Mouse (Mus musculus) hindlimb bud, embryonic 11.5 days (tissue): ENCODE data around the gene Gosr1.
A peak's percentile ranks its signal among the peaks of the same experiment; 100 is the strongest.
"Not testable (repeated sequence)": the region's sequence is repeated elsewhere in the genome, so short reads cannot be mapped to it uniquely, and the experiment has no call there.

Experiments
- DNase-seq: peaks from one replicate; pipeline ENCODE4 v3.0.0-alpha.2; 2012; ENCODE audit warnings: low read depth, low spot score; ENCODE audit errors: extremely low spot score

Gene Gosr1

DNA sequence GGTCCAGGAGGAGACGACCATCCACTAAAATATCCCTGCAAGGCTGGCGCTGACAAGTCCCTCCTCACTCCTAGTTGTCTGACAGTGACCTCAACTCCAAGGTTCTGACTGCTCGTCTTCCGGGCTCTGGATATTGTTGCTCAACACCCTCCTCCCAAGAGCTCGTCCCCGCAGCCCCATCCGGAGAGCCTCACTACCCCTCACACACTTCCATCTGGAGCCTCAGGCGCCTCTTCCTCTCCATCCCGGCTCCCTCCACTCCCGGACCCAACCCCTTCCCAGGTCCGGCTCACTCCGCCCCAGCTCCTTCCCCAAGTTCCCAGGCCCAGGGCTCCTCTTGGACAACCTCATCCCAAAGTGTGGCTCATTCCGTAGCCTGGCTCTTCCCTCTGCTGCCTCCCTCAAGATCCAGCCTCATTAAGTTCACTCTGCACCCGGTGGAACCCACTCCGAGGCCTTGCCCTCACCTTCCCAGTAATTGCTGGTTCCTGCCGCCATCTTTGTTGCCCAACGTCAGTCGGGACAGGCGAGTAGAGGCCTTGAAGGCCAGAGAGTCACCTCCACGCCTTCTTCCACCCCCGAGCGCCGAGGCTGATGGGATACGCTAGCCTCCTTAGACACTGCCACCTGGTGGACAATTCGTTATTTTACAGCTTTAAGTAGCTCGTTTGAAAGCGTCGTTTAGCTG, at the start of gene Gosr1:
Gosr1 (minus strand) TSS at position 527 of the 688 bp plus-strand sequence.
- peak; percentile 99 for DNase-seq

DNA sequence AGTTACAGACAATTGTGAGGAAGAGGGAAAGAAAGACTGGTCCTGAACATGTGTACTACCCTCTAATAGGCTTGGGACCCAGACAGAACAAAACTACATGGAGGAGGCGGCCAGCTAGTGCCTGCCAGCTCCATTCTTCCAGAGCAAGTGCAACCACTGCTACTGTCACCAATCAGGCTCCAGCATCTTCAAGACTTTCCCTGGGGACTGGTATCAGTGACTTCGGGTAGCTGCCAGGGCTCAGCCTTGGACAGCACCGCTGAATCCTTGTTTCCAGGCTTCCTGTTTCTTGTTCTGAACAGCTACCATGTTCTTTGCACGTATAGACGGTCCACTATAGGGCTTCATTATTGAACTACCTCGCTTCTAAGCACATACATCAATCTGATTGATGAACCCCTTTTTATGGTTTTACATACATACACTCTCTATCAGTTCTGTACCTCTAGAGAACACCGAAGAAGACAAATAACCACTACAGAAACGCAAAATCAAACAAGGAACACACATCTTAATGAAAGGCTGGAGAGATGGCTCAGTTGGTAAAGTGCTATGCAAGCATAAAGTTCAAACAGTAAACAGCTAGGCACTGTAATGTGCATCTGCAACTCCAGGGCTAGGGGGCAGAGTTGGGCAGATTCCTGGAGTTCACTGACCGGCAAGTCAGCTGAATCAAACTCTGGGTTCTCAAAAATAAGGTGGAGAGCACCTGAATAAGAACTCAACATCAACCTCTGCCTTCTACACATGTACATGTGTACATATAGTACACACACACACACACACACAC, 47.5 kb upstream of the Gosr1 start:
- DNase-seq: no peak

DNA sequence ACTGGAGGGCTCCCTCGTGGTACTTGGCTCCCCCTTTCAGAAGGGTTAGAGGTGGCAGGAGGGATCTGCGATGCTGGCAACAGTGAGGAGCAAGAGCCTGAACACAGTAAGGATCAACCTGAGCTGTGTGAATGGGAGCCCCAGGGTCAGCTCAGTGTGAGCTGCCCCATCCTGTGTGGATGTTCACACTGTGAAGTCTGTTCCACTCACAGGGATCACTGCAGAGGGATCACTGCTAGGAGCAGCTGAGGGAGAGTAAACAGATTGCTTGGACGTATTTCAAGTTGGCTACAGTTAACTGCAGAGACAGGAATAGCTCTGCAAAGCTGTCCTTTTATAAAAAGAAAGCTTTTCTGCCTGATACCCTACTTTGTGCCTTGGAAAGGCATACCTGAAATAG, 46.1 kb upstream of the Gosr1 start:
- DNase-seq: no peak

DNA sequence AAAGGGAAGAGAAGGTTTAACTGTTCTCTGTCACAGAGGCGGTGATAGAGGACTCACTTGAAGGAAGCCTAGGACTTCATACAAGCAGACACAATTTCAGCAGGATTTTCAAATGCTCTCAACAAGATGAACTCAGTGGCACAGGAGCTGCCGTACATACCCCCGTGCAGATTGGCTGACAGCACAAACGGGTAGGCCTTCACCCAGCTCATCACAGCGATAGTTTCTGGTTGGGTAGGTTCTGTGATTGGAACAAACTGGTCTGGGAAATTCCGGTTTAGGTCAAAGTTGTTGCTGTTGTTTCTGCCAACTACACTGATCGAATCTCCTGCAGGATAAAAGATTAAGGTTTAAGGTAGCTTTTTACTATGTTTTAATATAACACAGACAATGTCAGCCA, 45.2 kb upstream of the Gosr1 start:
- DNase-seq: no peak

DNA sequence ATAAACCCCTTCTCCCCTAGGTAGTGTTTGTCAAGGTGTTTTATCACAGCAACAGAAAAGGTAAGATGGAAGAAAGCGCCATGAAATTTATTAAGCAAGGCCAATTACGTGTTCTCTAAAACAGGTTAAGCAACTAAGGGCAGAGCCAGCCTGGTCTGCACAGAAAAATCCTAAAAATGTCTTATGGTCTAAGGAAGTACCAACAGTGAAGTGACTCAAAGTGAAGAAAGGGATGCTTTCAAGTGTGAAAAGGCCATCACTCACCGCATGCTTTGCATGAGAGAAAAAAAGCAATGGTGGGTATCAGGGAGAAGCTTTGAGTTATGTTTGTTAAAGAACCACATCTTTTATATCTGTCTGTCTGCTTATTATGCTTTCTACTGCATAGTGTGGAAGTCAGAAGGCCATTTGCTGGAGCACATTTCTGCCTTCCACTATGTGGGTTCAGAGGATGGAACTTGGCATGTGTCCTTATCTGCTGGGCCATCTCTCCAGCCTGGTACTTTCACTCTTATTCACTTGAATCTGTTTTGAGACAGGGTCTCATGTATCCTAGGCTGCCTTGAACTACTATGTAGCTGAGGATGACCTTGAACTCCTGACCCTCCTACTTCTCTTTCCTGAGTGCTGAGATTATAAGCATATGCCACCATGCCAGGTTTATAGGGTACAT, 43.8 kb upstream of the Gosr1 start:
- no peak for DNase-seq

DNA sequence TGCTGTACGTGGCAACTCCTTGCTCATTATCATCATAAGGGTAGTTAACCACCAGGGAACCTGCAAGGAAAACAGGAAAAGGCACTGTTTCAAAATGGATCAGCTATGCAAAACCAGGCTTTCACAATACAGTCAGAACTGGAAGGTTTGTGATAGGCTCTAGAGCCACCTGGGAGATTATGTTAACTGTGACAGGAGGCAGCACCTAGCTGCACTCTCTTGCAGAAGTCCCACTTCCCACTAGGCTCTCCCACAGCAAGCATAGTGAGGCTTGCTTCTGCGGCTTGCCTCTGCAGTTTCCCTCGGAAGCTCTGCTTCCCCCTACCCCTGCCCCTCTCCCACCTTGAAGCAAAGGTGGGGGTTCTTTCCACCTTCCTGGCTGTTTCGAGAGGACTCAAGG, 42.6 kb upstream of the Gosr1 start:
- no peak for DNase-seq

DNA sequence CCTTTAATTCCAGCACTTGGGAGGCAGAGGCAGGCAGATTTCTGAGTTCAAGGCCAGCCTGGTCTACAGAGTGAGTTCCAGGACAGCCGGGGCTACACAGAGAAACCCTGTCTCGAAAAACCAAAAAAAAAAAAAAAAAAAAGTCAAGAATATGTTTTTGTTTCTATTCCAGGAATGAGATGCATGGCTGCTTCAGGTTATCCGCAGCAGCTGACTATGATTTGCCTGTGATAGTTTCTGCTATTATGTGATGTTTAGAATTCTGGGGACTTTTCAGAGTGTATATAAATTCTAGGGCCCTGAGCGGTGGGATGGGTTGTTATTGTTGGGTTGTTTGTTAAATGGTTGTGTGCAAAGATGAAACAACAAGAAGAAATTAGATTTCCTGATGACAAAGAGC, 41.7 kb upstream of the Gosr1 start:
- DNase-seq: not testable (repeated sequence)

DNA sequence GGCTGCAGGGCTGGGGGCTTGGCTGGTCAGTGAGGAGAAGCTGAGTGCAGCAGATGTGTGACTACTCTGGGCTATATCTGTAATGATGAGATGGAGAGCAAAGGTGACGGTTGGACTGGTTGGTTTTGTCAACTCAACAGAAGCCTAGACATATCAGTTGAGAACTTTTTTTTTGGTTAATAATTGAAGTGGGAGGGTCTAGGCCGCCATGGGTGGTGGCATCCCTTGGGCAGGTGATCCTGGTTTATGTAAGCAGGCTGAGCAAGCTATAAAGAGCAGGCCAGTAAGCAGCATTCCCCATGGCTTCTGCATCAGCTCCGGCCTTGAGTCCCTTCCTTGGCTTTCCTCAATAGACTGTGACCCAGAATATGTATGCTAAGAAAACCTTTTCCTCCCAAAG, 39.9 kb upstream of the Gosr1 start:
- DNase-seq: no peak

DNA sequence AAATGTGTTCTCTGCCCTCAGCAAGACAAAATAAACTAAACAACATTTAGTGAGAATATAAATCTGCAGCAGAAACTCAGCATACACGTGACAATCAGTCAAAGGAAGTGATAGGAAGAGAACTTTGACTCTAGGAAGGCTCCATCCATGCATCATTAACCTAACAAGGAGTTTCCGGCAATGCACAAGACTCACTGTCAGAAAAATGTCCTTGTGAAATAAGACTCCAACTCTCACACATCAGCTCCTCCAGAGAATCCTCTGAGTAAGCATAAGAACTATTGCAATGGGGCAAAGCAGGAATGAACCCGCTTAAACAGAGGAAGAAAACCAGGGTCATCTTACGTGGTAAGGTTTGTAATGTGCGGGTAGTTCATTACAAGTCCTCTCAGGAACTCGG, 33.9 kb upstream of the Gosr1 start:
- DNase-seq: no peak

DNA sequence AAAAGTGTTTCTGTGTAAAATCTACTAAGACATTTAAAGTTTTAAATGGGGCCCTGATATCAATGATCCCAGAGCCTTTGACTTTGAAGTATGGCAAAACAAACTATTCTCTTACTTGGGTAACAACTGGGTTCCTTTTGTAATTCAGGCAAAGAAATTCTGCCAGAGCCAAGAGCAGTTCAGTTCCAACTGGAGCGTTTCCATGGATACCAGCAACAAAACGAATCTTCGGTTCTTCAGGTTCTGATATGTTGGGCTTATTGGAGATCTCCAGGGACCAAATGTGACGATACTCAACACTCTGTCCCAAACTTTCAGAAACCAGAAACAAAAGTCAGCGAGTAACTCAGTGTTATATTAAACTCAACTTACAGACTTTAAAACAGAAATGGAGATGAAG, 31.9 kb upstream of the Gosr1 start:
- DNase-seq: no peak

DNA sequence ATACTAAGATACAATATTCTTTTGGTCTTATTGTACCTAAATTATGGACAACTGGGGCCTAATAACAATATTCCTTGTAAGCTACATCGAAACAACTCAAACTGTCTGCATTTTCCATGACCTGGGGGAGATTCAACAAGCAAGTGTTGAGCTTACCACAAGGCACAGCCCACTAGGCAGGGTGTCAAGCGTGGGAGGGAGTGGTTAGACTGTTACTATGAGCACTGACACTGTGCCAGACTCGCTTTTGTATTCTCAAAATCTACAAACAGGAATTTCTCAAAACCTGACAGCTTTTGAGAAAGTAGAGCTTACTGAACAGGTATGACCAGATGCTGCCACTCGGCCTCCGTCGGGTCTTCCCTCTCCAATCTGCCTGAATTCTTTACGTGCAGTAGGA, 28.0 kb upstream of the Gosr1 start:
- no peak for DNase-seq

DNA sequence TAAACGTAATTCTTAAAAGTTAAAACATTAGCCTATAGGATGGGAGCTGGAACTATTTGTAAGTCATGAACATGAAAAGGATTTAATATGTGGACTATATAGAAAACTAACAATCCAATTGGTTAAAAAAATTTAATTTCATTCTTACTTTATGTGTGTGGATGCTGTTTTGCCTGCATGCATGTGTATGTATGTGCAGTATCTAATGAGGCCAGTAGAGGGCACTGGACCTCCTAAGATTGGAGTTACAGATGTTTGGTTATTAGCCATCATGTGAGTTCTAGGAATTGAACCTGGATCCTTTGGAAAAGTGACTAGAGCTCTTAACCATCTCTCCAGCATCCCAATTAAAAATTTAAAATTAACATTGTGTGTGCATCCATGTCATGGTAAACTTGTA, 25.9 kb upstream of the Gosr1 start:
- DNase-seq: peak; percentile 63

DNA sequence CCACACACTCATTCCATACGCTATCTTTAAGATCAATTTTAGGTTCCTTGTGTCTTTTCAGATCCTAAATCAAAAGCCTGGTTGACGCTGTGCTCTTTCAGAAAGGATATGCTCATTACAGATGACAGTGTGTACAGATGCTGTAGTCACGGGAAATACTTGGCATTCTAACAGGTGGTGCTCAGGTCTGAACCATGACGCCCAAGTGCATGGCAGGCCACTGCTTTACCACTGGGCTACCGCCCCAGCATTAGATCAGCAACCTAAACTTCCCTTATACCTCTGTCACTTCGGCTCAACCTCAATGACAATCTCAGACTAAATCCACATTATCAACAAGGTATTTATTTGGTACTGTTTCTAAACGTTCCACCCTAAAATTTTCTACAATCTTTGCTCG, 12.2 kb upstream of the Gosr1 start:
- DNase-seq: no peak

DNA sequence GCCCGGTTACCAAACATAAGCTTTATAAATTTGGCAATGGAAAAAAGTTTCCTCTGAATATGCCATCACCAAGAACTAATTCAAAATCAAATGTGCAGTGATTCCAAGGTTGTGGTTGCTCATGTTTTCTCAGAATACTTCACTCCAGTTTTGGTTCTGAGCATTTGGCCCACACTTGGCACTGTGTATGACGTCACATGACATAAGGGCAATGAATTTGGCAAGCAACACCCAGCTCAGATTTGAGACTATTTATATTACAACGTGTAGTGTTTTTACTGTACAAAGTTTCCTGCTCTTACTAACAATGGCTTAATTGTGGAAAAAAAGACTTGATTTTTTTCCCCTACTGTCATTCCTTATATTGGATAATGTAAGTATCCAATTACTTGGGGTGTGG, 10.4 kb upstream of the Gosr1 start:
- DNase-seq: no peak

DNA sequence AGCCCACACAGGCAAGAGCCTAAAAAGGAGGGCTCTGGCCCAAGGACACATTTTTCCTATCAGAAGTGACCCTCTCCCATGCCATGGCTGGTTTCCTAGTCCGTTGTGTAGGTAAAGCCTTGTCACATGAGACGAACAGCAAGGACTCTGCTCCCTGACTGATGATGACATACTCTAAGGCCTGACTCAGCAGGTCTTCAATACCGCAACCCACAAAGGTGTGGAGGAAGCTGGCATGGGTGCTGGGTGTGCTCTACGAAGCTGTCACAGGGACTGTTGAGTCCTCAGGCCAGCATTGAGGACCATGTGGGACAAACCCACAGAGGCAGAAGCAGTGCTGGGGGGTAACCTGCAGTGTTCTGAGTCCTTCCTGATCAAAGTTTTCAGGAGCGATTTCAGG, 7.2 kb upstream of the Gosr1 start:
- DNase-seq: no peak

DNA sequence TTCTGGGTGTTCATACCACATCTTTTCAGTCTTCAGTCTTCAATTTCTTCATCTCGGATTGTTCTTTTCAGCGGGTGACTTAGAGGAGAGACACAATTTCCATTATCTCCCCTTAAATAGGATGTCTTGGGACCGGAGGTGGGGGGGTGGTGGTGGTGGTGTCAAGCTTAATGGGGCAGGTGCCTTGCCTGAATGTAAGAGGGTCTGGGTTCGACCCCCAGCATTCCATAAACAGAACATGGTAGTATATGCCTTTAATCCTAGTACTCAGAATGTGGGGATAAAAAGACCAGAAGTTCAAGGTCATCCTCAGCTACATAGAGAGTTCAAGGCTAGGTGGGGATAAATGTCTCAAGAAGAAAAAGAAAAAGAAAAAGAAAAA, 353 bp upstream of the Gosr1 start:
- DNase-seq: no peak

DNA sequence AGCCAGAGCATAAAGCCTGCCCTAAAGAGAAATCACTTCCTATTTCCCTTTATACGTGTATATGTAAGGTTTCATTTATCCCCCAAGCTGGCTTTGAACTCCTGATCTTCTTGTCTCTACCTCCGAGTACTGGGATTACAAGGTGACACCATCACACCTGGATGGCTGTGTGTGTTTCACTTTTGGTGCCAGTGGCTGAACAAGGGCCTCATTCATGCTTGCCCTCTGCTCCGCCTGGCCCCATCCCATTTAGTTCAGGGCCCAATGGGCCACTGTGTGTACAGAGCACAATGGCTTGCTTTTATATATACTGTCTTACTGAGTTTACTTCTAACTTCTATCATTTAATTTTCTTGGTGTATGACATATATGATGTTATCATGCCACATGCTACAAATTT, 11.1 kb downstream of the Gosr1 start:
- no peak for DNase-seq

DNA sequence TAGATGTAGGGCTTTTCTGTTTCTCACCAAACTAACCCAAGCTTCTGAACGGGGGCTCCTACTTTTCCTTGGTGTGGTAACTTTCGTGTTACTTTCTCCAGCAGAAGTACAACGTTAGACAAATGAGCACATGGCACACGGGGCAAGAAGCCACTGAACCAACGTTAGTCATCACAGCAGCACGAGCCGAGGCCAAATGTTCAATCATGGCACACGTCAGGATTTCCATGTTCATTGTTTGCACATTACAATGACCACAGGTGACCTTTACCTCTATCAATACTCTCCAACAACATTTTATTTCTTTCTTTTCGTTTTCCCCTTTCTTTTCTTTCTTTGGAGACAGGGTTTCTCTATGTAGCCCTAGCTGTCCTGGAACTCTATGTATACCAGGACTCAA, 14.6 kb downstream of the Gosr1 start:
- no peak for DNase-seq

DNA sequence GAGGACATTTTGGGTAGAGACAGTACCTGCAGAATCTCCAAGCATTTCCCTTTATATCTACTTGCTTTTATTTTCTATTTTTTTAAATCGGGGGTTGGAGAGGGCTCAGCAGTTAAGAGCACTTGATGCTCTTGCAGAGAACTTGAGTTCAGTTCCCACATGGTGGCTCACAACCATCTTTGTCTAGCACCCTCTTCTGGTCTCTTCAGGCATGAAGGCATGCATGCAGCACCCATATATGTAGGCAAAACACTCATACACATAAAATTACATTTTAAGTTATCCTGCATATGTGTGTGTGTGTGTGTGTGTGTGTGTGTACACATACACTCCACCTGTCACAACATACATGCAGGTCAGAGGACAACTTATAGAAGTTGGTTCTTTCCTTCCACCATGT, 17.5 kb downstream of the Gosr1 start:
- DNase-seq: no peak

DNA sequence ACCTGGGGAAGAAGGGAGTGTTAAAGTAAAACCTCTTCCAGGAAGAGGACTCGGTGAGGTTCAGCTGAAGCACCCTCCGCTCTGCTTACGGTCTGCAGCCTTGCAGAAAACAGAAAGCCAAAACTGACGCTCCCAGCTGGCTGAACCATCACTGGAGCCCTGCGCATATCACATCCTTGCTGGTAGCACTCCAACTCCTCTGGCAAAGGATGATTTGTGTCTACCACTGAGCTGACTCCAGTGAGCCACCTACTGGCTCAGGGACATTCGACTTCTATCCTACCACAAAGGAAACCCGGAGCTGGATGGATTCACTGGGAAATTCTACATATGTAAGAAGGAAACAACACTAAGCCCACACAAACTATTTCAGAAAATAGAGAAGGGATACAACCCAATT, 18.8 kb downstream of the Gosr1 start:
- DNase-seq: no peak

DNA sequence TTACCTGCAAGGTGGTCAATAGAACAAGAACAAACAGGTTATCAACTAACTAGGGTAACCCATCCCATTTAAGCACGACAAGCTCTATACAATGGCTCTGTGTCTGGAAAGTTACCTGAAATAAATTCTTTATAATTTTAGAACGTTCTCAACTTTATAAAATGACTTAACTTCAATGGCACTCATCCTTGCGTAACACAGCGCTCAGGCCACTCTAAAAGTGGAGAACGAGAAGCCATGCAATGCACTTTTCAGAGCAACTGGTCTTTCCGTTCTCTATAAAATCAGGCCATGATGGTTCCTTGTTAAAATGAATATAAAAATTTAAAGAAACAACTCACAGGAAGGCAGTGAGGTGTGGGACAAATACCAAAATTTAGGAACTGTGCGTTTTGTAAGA, 20.9 kb downstream of the Gosr1 start:
- DNase-seq: no peak

DNA sequence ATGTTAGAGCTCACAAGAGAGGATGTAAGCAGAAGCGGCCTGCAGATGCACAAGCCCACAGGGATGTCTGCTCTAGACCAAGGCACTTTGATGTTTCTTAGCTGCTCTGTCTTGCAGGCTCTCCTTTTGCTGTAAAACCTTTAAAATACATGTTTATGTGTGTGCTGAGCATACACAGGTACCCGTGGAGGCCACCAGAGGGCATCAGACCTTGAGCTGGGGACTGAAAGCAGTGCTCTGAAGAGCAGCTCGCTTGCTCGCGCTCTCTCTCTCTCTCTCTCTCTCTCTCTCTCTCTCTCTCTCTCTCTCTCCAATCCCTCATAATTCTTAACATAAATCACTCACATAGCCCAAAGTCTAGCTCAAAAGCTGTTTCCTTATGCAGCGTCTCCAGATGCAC, 24.3 kb downstream of the Gosr1 start:
- no peak for DNase-seq
